9 mouse cellular contexts compared by ENCODE assay signal in the genomic region with DNA sequence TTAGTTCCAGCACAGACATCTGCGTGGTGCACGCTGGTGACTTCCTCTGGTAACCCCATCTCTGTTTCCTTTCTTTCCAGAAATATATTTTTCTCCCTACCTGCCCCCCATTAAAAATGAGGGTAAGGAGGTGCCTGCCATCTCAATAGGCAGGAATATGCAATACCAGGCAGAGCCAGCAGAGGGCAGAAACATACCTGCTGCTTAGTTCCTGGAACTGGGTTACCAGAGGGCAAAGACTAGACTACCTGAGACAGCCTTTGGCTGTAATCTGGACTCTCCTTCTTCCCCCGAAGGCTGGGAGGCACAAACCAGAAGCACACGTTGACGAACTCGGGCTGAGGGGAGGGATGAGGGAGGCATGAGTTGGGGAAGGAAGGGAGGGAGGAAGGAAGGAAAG. TPM values are rescaled to one million over a fixed set of nuclear protein-coding genes. Genes with fewer than 3 reads are reported as not detected.
A peak's percentile ranks its signal among the peaks of the same experiment; 100 is the strongest.
DNase-seq lines count a peak whose midpoint lies in the region; TF ChIP-seq lines count a peak whose summit lies in the region.
"Had no signal": no experiment of that assay in that cellular context is flagged by ENCODE, and none has a peak within 500 bp of the region (broad histone marks: within the 10 kb centered on the region; RNA-seq: fewer than 3 reads in every experiment).

No protein-coding gene starts in this region.

- 23% methylated on average over 6 of the region's 6 CpGs for WGBS in lung, adult 2 months

- peak; percentile 91 for DNase-seq in B cell, adult 2 months
- DNase-seq in MN1 (ENCODE audit: low spot score), result peak; percentile 80
- DNase-seq in cerebellum, adult 9-10 months, result peak; percentile 92
- DNase-seq in gastrocnemius, postnatal 36 days, result peak; percentile 73 to 74
- DNase-seq in kidney, postnatal 4 days, result peak; percentile 89 to 90
- peak; percentile 87 for DNase-seq in lung, adult 2 months
- DNase-seq in right cerebral cortex, adult 2 months (ENCODE audit: low spot score in 2 of 2), result peak; percentile 86 to 89
- peak; percentile 87 for DNase-seq in urinary bladder, postnatal 14 days (ENCODE audit: low spot score)

- no peak overlapping the region for H3K4me3 ChIP-seq in lung, adult 2 months (replicated peaks; ENCODE audit: extremely low read depth, low read depth, low read length)
- H3K4me3 ChIP-seq: heart, embryonic 13.5 days had no signal

- TF ChIP-seq POLR2A in lung, adult 2 months (IDR thresholded peaks at IDR 0.05; ENCODE audit: borderline replicate concordance, extremely low read depth, low read depth, low read length), result no peak

- TF ChIP-seq CTCF in lung, adult 2 months (IDR thresholded peaks at IDR 0.05; ENCODE audit: insufficient read depth, low read length), result peak; percentile 70

- intact Hi-C loops in gastrocnemius, postnatal 36 days (cut with DNase I), result loop anchor here (1.0 kb wide), 1 partner anchor 46 kb away; no protein-coding TSS in a partner anchor

- no peaks in the 10 kb centered on the region for H3K4me1 ChIP-seq in lung, adult 2 months (ENCODE audit: control insufficient read depth, insufficient read depth, low read length)
- H3K4me1 ChIP-seq: heart, embryonic 13.5 days had no signal

RNA-seq across cellular contexts. Expression of a gene that starts 24.8 kb away (rescaled TPM):
- total RNA-seq in gastrocnemius, postnatal 36 days (2021), result 10 to 100 TPM; 24.3 to 26.6 TPM
- polyA plus RNA-seq in lung, adult 2 months (2012; rRNA removed), result 25.8 and 46.6 TPM in 2 replicates

RNA-seq across cellular contexts. Expression of a gene that starts 26.2 kb away (rescaled TPM):
- 1 to 10 TPM; 7.5 to 7.6 TPM for total RNA-seq in gastrocnemius, postnatal 36 days (2021)
- 92.8 and 106 TPM in 2 replicates for polyA plus RNA-seq in lung, adult 2 months (2012; rRNA removed)

RNA-seq across cellular contexts. Expression of a gene that starts 28.0 kb away (rescaled TPM):
- total RNA-seq in gastrocnemius, postnatal 36 days (2021), result under 1 TPM in 1 of 2 experiments, not detected in 1; 0.15 TPM
- polyA plus RNA-seq in lung, adult 2 months (2012; rRNA removed), result 1.1 and 1.2 TPM in 2 replicates

RNA-seq across cellular contexts. Expression of a gene that starts 34.1 kb away (rescaled TPM):
- total RNA-seq in gastrocnemius, postnatal 36 days (2021), result 10 to 100 TPM; 42.6 TPM
- polyA plus RNA-seq in lung, adult 2 months (2012; rRNA removed), result 337 and 400 TPM in 2 replicates

RNA-seq across cellular contexts. Expression of a gene that starts 42.2 kb away (rescaled TPM):
- 1 to 10 TPM; 6.0 to 6.2 TPM for total RNA-seq in gastrocnemius, postnatal 36 days (2021)
- 40.8 and 55.2 TPM in 2 replicates for polyA plus RNA-seq in lung, adult 2 months (2012; rRNA removed)
